Mouse (Mus musculus): ENCODE data around the gene Arhgap45. TPM values are rescaled to one million over a fixed set of nuclear protein-coding genes. Genes with fewer than 3 reads are reported as not detected.

Gene Arhgap45
- total RNA-seq, 2 experiments from 2014 or later, result 1.0 to 2.1 TPM

Other genes with a start within 250 kb of the Arhgap45 start
- gene Rnf126, start 249.7 kb upstream of the Arhgap45 start, total RNA-seq (2021), result 10 to 100 TPM; 27.4 to 33.4 TPM
- 1 to 10 TPM; 2.0 to 2.1 TPM for gene Fstl3, start 239.4 kb upstream of the Arhgap45 start, total RNA-seq (2021)
- gene Prss57, start 225.7 kb upstream of the Arhgap45 start, total RNA-seq (2021), result not detected
- 10 to 100 TPM; 23.6 to 24.8 TPM for gene Palm, start 223.1 kb upstream of the Arhgap45 start, total RNA-seq (2021)
- under 1 TPM in 1 of 2 experiments, not detected in 1; 0.40 TPM for gene Misp, start 195.7 kb upstream of the Arhgap45 start, total RNA-seq (2021)
- gene Ptbp1, start 162.2 kb upstream of the Arhgap45 start, total RNA-seq (2021), result 10 to 100 TPM; 26.8 to 27.1 TPM
- gene Prtn3, start 142.2 kb upstream of the Arhgap45 start, total RNA-seq (2021), result under 1 TPM in 1 of 2 experiments, not detected in 1; 0.35 TPM
- under 1 TPM; 0.13 to 0.27 TPM for gene Plppr3, start 142.0 kb upstream of the Arhgap45 start, total RNA-seq (2021)
- not detected for gene Elane, start 130.4 kb upstream of the Arhgap45 start, total RNA-seq (2021)
- gene Cfd, start 125.8 kb upstream of the Arhgap45 start, total RNA-seq (2021), result 100 to 1,000 TPM in 1 of 2 experiments, 10 to 100 TPM in 1; 12.5 to 381 TPM
- gene Med16, start 107.7 kb upstream of the Arhgap45 start, total RNA-seq (2021), result 10 to 100 TPM; 29.2 to 34.4 TPM
- not detected for gene Gm26602, start 105.8 kb upstream of the Arhgap45 start, total RNA-seq (2021)
- under 1 TPM; 0.18 to 0.29 TPM for gene Kiss1r, start 99.7 kb upstream of the Arhgap45 start, total RNA-seq (2021)
- gene R3hdm4, start 95.4 kb upstream of the Arhgap45 start, total RNA-seq (2021), result 100 to 1,000 TPM; 103 to 113 TPM
- gene Arid3a, start 89.6 kb upstream of the Arhgap45 start, total RNA-seq (2021), result 1 to 10 TPM; 2.4 to 2.8 TPM
- 10 to 100 TPM; 16.4 to 18.0 TPM for gene Wdr18, start 56.5 kb upstream of the Arhgap45 start, total RNA-seq (2021)
- gene Grin3b, start 45.9 kb upstream of the Arhgap45 start, total RNA-seq (2021), result not detected
- gene Tmem259, start 32.3 kb upstream of the Arhgap45 start, total RNA-seq (2021), result 10 to 100 TPM; 70.1 to 80.6 TPM
- 1 to 10 TPM; 8.5 to 9.4 TPM for gene Cnn2, start 28.1 kb upstream of the Arhgap45 start, total RNA-seq (2021)
- 1 to 10 TPM; 4.9 to 5.7 TPM for gene Abca7, start 20.2 kb upstream of the Arhgap45 start, total RNA-seq (2021)
- 10 to 100 TPM; 43.2 to 45.5 TPM for gene Polr2e, start 23.1 kb downstream of the Arhgap45 start, total RNA-seq (2021)
- 100 to 1,000 TPM; 527 to 618 TPM for gene Gpx4, start 30.5 kb downstream of the Arhgap45 start, total RNA-seq (2021)
- 1 to 10 TPM; 5.6 to 6.7 TPM for gene Sbno2, start 88.9 kb downstream of the Arhgap45 start, total RNA-seq (2021)
- gene Stk11, start 99.2 kb downstream of the Arhgap45 start, total RNA-seq (2021), result 100 to 1,000 TPM in 1 of 2 experiments, 10 to 100 TPM in 1; 99.8 to 120 TPM
- 100 to 1,000 TPM; 634 to 665 TPM for gene Atp5d, start 122.0 kb downstream of the Arhgap45 start, total RNA-seq (2021)
- 1 to 10 TPM; 1.2 to 1.6 TPM for gene Cbarp, start 124.2 kb downstream of the Arhgap45 start, total RNA-seq (2021)
- 10 to 100 TPM; 33.7 to 34.8 TPM for gene Midn, start 131.6 kb downstream of the Arhgap45 start, total RNA-seq (2021)
- 10 to 100 TPM; 17.3 to 21.4 TPM for gene Cirbp, start 149.3 kb downstream of the Arhgap45 start, total RNA-seq (2021)
- 1 to 10 TPM; 5.1 to 5.9 TPM for gene 1600002K03Rik, start 156.3 kb downstream of the Arhgap45 start, total RNA-seq (2021)
- gene Efna2, start 162.8 kb downstream of the Arhgap45 start, total RNA-seq (2021), result under 1 TPM; 0.26 to 0.54 TPM
- 10 to 100 TPM; 14.5 to 14.8 TPM for gene Mum1, start 209.8 kb downstream of the Arhgap45 start, total RNA-seq (2021)
- gene Ndufs7, start 232.5 kb downstream of the Arhgap45 start, total RNA-seq (2021), result 100 to 1,000 TPM; 508 to 524 TPM
- gene Gamt, start 244.4 kb downstream of the Arhgap45 start, total RNA-seq (2021), result 10 to 100 TPM; 50.9 to 53.1 TPM
- gene Dazap1, start 244.8 kb downstream of the Arhgap45 start, total RNA-seq (2021), result 10 to 100 TPM; 40.1 to 43.6 TPM

Measured in gastrocnemius, postnatal 25 days (tissue).